Mouse (Mus musculus) C2C12 (cell line): ENCODE measurements around the gene Hecw2.

Source experiments
- CEBPB ChIP-seq: IDR thresholded peaks from one replicate; pipeline ENCODE4 v1.6.1; 2011; ENCODE audit warnings: low read depth, mild to moderate bottlenecking, control low read depth, moderate library complexity
- CTCF ChIP-seq: IDR thresholded peaks from one replicate; pipeline ENCODE4 v1.5.1; 2011; ENCODE audit not compliant: control insufficient read depth, insufficient read depth, insufficient read length
- MAX ChIP-seq: IDR thresholded peaks from one replicate; pipeline ENCODE4 v1.6.1; 2011; ENCODE audit warnings: mild to moderate bottlenecking, control low read depth

DNA sequence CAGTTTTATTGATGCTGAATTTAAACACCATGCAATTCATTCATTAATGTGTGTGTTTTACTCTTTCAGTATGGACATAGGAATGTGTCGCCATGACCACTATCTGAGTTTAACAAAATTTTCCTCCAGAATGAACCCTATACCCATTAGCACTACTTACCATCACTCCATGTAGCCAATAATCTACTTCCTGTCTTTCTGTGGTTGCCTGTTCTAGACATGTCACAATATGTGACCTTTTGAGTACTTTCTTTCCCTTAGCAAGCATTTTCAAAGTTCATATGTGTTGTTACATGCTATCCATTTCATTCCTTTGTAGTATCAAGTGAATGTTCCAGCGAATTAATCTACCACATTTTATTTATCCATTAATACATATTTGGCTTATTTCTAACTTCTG lies 294.6 kb downstream of the Hecw2 start:
- TF ChIP-seq MAX, result no peak
- no peak for TF ChIP-seq CTCF
- TF ChIP-seq CEBPB, result no peak
